Mouse (Mus musculus): ENCODE measurements around the gene Mgst3. TPM values are rescaled to one million over a fixed set of nuclear protein-coding genes. Genes with fewer than 3 reads are reported as not detected.
A peak's percentile ranks its signal among the peaks of the same experiment; 100 is the strongest.

Mgst3 gene
- total RNA-seq, 4 experiments from 2014 or later, result 127 to 180 (median 152) TPM

GRCm38 (mm10) chr1:167387796-167388195 lies 5.8 kb downstream of the Mgst3 start:
- DNase-seq (ENCODE audit: low spot score in 2 of 2), result no peak

GRCm38 (mm10) chr1:167387310-167387709 lies 6.3 kb downstream of the Mgst3 start:
- DNase-seq (ENCODE audit: low spot score in 2 of 2), result no peak

GRCm38 (mm10) chr1:167386466-167386865 lies 7.2 kb downstream of the Mgst3 start:
- DNase-seq (ENCODE audit: low spot score in 2 of 2), result no peak

GRCm38 (mm10) chr1:167385636-167386035 lies 8.0 kb downstream of the Mgst3 start:
- DNase-seq (ENCODE audit: low spot score in 2 of 2), result no peak

GRCm38 (mm10) chr1:167385211-167385610 lies 8.4 kb downstream of the Mgst3 start:
- no peak for DNase-seq (ENCODE audit: low spot score in 2 of 2)

GRCm38 (mm10) chr1:167384156-167384555 lies 9.5 kb downstream of the Mgst3 start:
- no peak for DNase-seq (ENCODE audit: low spot score in 2 of 2)

GRCm38 (mm10) chr1:167383178-167383577 lies 10.5 kb downstream of the Mgst3 start:
- no peak for DNase-seq (ENCODE audit: low spot score in 2 of 2)

GRCm38 (mm10) chr1:167382763-167383162 lies 10.9 kb downstream of the Mgst3 start:
- no peak for DNase-seq (ENCODE audit: low spot score in 2 of 2)

GRCm38 (mm10) chr1:167382316-167382715 lies 11.3 kb downstream of the Mgst3 start:
- no peak for DNase-seq (ENCODE audit: low spot score in 2 of 2)

- no peak for DNase-seq (ENCODE audit: low spot score in 2 of 2)
Observed at GRCm38 (mm10) chr1:167381050-167382015, 12.3 kb downstream of the Mgst3 start.

GRCm38 (mm10) chr1:167380223-167380622 lies 13.4 kb downstream of the Mgst3 start:
- DNase-seq (ENCODE audit: low spot score in 2 of 2), result no peak

GRCm38 (mm10) chr1:167379751-167380150 lies 13.9 kb downstream of the Mgst3 start:
- peak in 1 of 2 experiments; percentile 27 for DNase-seq (ENCODE audit: low spot score in 2 of 2)

- no peak for DNase-seq (ENCODE audit: low spot score in 2 of 2)
Observed at GRCm38 (mm10) chr1:167378019-167378418, 15.6 kb downstream of the Mgst3 start.

GRCm38 (mm10) chr1:167374942-167375341 lies 18.7 kb downstream of the Mgst3 start:
- no peak for DNase-seq (ENCODE audit: low spot score in 2 of 2)

- DNase-seq (ENCODE audit: low spot score in 2 of 2), result no peak
Observed at GRCm38 (mm10) chr1:167374003-167374784, 19.4 kb downstream of the Mgst3 start.

- no peak for DNase-seq (ENCODE audit: low spot score in 2 of 2)
Observed at GRCm38 (mm10) chr1:167372739-167373138, 20.9 kb downstream of the Mgst3 start.

GRCm38 (mm10) chr1:167369905-167370304 lies 23.7 kb downstream of the Mgst3 start:
- peak; percentile 83 to 87 for DNase-seq (ENCODE audit: low spot score in 2 of 2)

- DNase-seq (ENCODE audit: low spot score in 2 of 2), result no peak
Observed at GRCm38 (mm10) chr1:167368513-167368912, 25.1 kb downstream of the Mgst3 start.

GRCm38 (mm10) chr1:167368018-167368417 lies 25.6 kb downstream of the Mgst3 start:
- no peak for DNase-seq (ENCODE audit: low spot score in 2 of 2)

GRCm38 (mm10) chr1:167366621-167367020 lies 27.0 kb downstream of the Mgst3 start:
- no peak for DNase-seq (ENCODE audit: low spot score in 2 of 2)

- DNase-seq (ENCODE audit: low spot score in 2 of 2), result peak; percentile 12 to 16
Observed at GRCm38 (mm10) chr1:167365808-167366207, 27.8 kb downstream of the Mgst3 start.

- DNase-seq (ENCODE audit: low spot score in 2 of 2), result no peak
Observed at GRCm38 (mm10) chr1:167363322-167363721, 30.3 kb downstream of the Mgst3 start.
